Mouse (Mus musculus) neural tube, embryonic 15.5 days (tissue): ENCODE results near the gene Boc. TPM values are rescaled to one million over a fixed set of nuclear protein-coding genes. Genes with fewer than 3 reads are reported as not detected.

ENCODE experiments used
- ATAC-seq: fragments of 200-750 bp; cut with Nextera tagmentation; 2 replicates; pipeline ENCODE4 v1.8.0; 2017; ENCODE audit warnings: mild to moderate bottlenecking, moderate TSS enrichment, moderate library complexity; ENCODE audit not compliant: low FRiP score
- H3K27ac ChIP-seq: fragments of 300-500 bp; sonication (generic); replicated peaks from 2 replicates; pipeline ENCODE4 v1.5.1; 2015; ENCODE audit warnings: mild to moderate bottlenecking, inconsistent platforms
- H3K27me3 ChIP-seq: fragments of 300-500 bp; sonication (generic); replicated peaks from 2 replicates; pipeline ENCODE4 v1.6.1; 2015; ENCODE audit warnings: inconsistent platforms
- H3K36me3 ChIP-seq: fragments of 300-500 bp; sonication (generic); 2 replicates; pipeline ENCODE4 v1.6.1; 2015; ENCODE audit warnings: inconsistent platforms
- H3K4me1 ChIP-seq: fragments of 300-500 bp; sonication (generic); 2 replicates; pipeline ENCODE4 v1.6.1; 2015; ENCODE audit warnings: inconsistent platforms
- H3K4me2 ChIP-seq: fragments of 300-500 bp; sonication (generic); 2 replicates; pipeline ENCODE4 v1.6.1; 2015; ENCODE audit warnings: inconsistent platforms, mild to moderate bottlenecking, moderate library complexity
- H3K4me3 ChIP-seq: fragments of 300-500 bp; sonication (generic); replicated peaks from 2 replicates; pipeline ENCODE4 v1.5.1; 2015; ENCODE audit warnings: mild to moderate bottlenecking, inconsistent platforms
- H3K9ac ChIP-seq: fragments of 300-500 bp; sonication (generic); replicated peaks from 2 replicates; pipeline ENCODE4 v1.6.1; 2015; ENCODE audit warnings: mild to moderate bottlenecking, inconsistent platforms
- H3K9me3 ChIP-seq: fragments of 300-500 bp; sonication (generic); replicated peaks from 2 replicates; pipeline ENCODE4 v1.6.1; 2016; ENCODE audit warnings: inconsistent platforms
- WGBS: fragments of 180-500 bp; shearing (Covaris S2); methylation state at CpG from one replicate; pipeline ENCODE4 v1.1.7; 2015; ENCODE audit warnings: mixed read lengths; 5-methylcytosine and 5-hydroxymethylcytosine counted together
- microRNA-seq: library from miRNA; unstranded; fragments of <30 nt; microRNA quantifications from one replicate; pipeline ENCODE4, GENCODE M21; 2017
- polyA plus RNA-seq: library from polyadenylated mRNA; unstranded; fragments of >200 nt; fragmentation: Nextera tagmentation; extraction: Ambion mirVana; gene quantifications from 2 replicates; pipeline ENCODE4 v1.2.1, GENCODE M21; 2015

Boc gene
- polyA plus RNA-seq, 1 experiment from 2014 or later, result 6.9 TPM

- ATAC-seq, result no peak
- Histone ChIP-seq H3K9me3 (no peaks in the 10 kb centered on the region), H3K4me1 (no peaks in the 10 kb centered on the region), H3K4me3 (no peak overlapping the region), H3K4me2 (no peak overlapping the region), H3K27me3 (no peaks in the 10 kb centered on the region), H3K9ac (no peak overlapping the region), H3K36me3 (no peaks in the 10 kb centered on the region), H3K27ac (no peak overlapping the region)
- WGBS, result 72% methylated on average over 4 of the region's 4 CpGs
Observed at GRCm38 (mm10) chr16:44435481-44435880, 123.2 kb downstream of the Boc start.

Small RNAs within 50 kb of the gene (microRNA-seq; reads per million reads assigned to microRNA genes)
- gene Mir3081, result 4.5 reads per million, percentile 17 among the genes with 10 or more reads in this experiment

Other genes with a start within 250 kb of the Boc start
- 13.3 and 15.4 TPM in 2 replicates for gene Sidt1, start 225.7 kb downstream of the Boc start, polyA plus RNA-seq
- 12.1 and 15.1 TPM in 2 replicates for gene Spice1, start 211.8 kb downstream of the Boc start, polyA plus RNA-seq
- gene Cfap44, start 164.1 kb downstream of the Boc start, polyA plus RNA-seq, result 3.0 TPM in 2 replicates
- 3.4 and 4.5 TPM in 2 replicates for gene Nepro, start 165.4 kb upstream of the Boc start, polyA plus RNA-seq
- 35.3 and 36.1 TPM in 2 replicates for gene Gtpbp8, start 187.5 kb upstream of the Boc start, polyA plus RNA-seq
- 0.59 and 0.66 TPM in 2 replicates for gene Cd200r1, start 206.8 kb upstream of the Boc start, polyA plus RNA-seq